Mouse (Mus musculus) myocyte (in vitro differentiated cells): ENCODE results near the gene Sema3b.

ENCODE experiments used
- MAX ChIP-seq: IDR thresholded peaks from one replicate; pipeline ENCODE4 v1.6.1; 2011; ENCODE audit warnings: low read depth, mild to moderate bottlenecking, control low read depth
- TCF12 ChIP-seq: IDR thresholded peaks from one replicate; pipeline ENCODE4 v1.6.1; 2011; ENCODE audit warnings: mild to moderate bottlenecking, control low read depth; ENCODE audit not compliant: poor library complexity, insufficient read depth, severe bottlenecking
- USF1 ChIP-seq: IDR thresholded peaks from one replicate; pipeline ENCODE4 v1.6.1; 2011; ENCODE audit warnings: low read depth, mild to moderate bottlenecking, control low read depth, moderate library complexity

- TF ChIP-seq TCF12 (no peak), USF1 (no peak), MAX (no peak)
These were observed 6.9 kb downstream of the Sema3b start for GRCm38 (mm10) chr9:107602068-107602648.
